Mouse (Mus musculus) left cerebral cortex, postnatal 25 days (tissue): ENCODE results near the gene Eif4g3. TPM values are rescaled to one million over a fixed set of nuclear protein-coding genes. Genes with fewer than 3 reads are reported as not detected.

Experiments
- DNase-seq, 2 experiments: peaks; one replicate each; pipeline ENCODE4 v3.0.0; 2022; ENCODE audit warnings: low spot score in 2 of 2, mixed read lengths in 1 of 2
- intact Hi-C: fragments of 180-260 bp; cut with DNase I; formaldehyde crosslinking; loops from one replicate; pipeline ENCODE4 v1.15.1; 2025
- total RNA-seq, 2 experiments: library from RNA; stranded (reverse); gene quantifications; 2 replicates each; pipeline ENCODE4 v1.2.3; 2021

Eif4g3 gene
- total RNA-seq, 2 experiments from 2014 or later = 164 to 178 TPM

- no peak for DNase-seq
- intact Hi-C loops = no loop called here
Measured at GRCm38 (mm10) chr4:138015966-138016365, 23.1 kb downstream of the Eif4g3 start.

GRCm38 (mm10) chr4:138017085-138017637, 24.3 kb downstream of the Eif4g3 start:
- DNase-seq = no peak
- intact Hi-C loops = no loop called here

GRCm38 (mm10) chr4:138018011-138018410, 25.2 kb downstream of the Eif4g3 start:
- intact Hi-C loops = no loop called here

GRCm38 (mm10) chr4:138020231-138020630, 27.4 kb downstream of the Eif4g3 start:
- intact Hi-C loops = no loop called here
- no peak for DNase-seq

More at GRCm38 (mm10) chr4:138018011-138018410, 25.2 kb downstream of the Eif4g3 start:
- DNase-seq = no peak

GRCm38 (mm10) chr4:138021651-138022050, 28.8 kb downstream of the Eif4g3 start:
- intact Hi-C loops = no loop called here
- DNase-seq = no peak

- no peak for DNase-seq
- intact Hi-C loops = no loop called here
Measured at GRCm38 (mm10) chr4:138022761-138023160, 29.9 kb downstream of the Eif4g3 start.

GRCm38 (mm10) chr4:138023403-138024100, 30.7 kb downstream of the Eif4g3 start:
- intact Hi-C loops = no loop called here
- DNase-seq = no peak

- no peak for DNase-seq
- intact Hi-C loops = no loop called here
Measured at GRCm38 (mm10) chr4:138029168-138029567, 36.3 kb downstream of the Eif4g3 start.

GRCm38 (mm10) chr4:138031828-138032227, 39.0 kb downstream of the Eif4g3 start:
- DNase-seq = no peak
- intact Hi-C loops = no loop called here

- no peak for DNase-seq
- intact Hi-C loops = no loop called here
Measured at GRCm38 (mm10) chr4:138033871-138034270, 41.0 kb downstream of the Eif4g3 start.

- DNase-seq = peak in 1 of 2 experiments; percentile 52
- intact Hi-C loops = no loop called here
Measured at GRCm38 (mm10) chr4:138035435-138036120, 42.8 kb downstream of the Eif4g3 start.

GRCm38 (mm10) chr4:138037110-138037509, 44.3 kb downstream of the Eif4g3 start:
- intact Hi-C loops = no loop called here
- DNase-seq = no peak

- intact Hi-C loops = no loop called here
Measured at GRCm38 (mm10) chr4:138037896-138038295, 45.1 kb downstream of the Eif4g3 start.

GRCm38 (mm10) chr4:138038365-138039274, 45.8 kb downstream of the Eif4g3 start:
- no peak for DNase-seq
- intact Hi-C loops = no loop called here

More at GRCm38 (mm10) chr4:138037896-138038295, 45.1 kb downstream of the Eif4g3 start:
- DNase-seq = no peak

- intact Hi-C loops = no loop called here
Measured at GRCm38 (mm10) chr4:138039275-138039651, 46.4 kb downstream of the Eif4g3 start.

GRCm38 (mm10) chr4:138040589-138040988, 47.8 kb downstream of the Eif4g3 start:
- intact Hi-C loops = no loop called here

More at GRCm38 (mm10) chr4:138039275-138039651, 46.4 kb downstream of the Eif4g3 start:
- DNase-seq = peak in 1 of 2 experiments; percentile 48

GRCm38 (mm10) chr4:138041566-138042256, 48.9 kb downstream of the Eif4g3 start:
- no peak for DNase-seq
- intact Hi-C loops = no loop called here

More at GRCm38 (mm10) chr4:138040589-138040988, 47.8 kb downstream of the Eif4g3 start:
- no peak for DNase-seq

- intact Hi-C loops = no loop called here
Measured at GRCm38 (mm10) chr4:138042257-138042589, 49.4 kb downstream of the Eif4g3 start.

GRCm38 (mm10) chr4:138042625-138043024, 49.8 kb downstream of the Eif4g3 start:
- intact Hi-C loops = no loop called here
- DNase-seq = no peak

More at GRCm38 (mm10) chr4:138042257-138042589, 49.4 kb downstream of the Eif4g3 start:
- no peak for DNase-seq
